Mouse (Mus musculus): ENCODE results near the gene Atxn3.

Gene Atxn3

GRCm38 (mm10) chr12:101899671-101900245, 58.3 kb downstream of the Atxn3 start:
- in situ Hi-C loops (cut with MboI; ENCODE audit: unreplicated experiment in 2 of 2), result loop anchor here (10.0 kb wide), 2 partner anchors 85 to 855 kb away; no protein-coding TSS in a partner anchor

DNA sequence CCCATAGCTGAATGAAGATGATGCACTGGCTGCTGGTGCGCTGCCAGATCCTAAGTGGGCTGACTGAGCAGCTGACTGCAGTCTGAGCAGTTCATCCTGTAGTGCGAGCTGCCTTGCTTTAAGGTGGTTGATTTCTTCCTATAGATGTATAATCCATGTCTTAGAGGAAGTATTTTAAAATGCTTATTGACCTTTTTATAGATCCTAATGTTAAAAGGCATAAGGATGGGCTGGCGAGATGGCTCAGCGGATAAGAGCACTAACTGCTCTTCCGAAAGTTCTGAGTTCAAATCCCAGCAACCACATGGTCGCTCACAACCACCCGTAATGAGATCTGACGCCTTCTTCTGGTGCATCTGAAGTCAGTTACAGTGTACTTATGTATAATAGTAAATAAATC, 59.1 kb downstream of the Atxn3 start:
- in situ Hi-C loops (cut with MboI; ENCODE audit: unreplicated experiment in 2 of 2), result loop anchor here (10.0 kb wide), 2 partner anchors 86 to 854 kb away; no protein-coding TSS in a partner anchor

GRCm38 (mm10) chr12:101897113-101897512, 60.9 kb downstream of the Atxn3 start:
- in situ Hi-C loops (cut with MboI; ENCODE audit: unreplicated experiment in 2 of 2), result loop anchor here (10.0 kb wide), 2 partner anchors 88 to 852 kb away; no protein-coding TSS in a partner anchor

- in situ Hi-C loops (cut with MboI; ENCODE audit: unreplicated experiment in 2 of 2), result loop anchor here (10.0 kb wide), 2 partner anchors 92 to 848 kb away; no protein-coding TSS in a partner anchor
Observed at GRCm38 (mm10) chr12:101893296-101893695, 64.8 kb downstream of the Atxn3 start.

GRCm38 (mm10) chr12:101892832-101893231, 65.2 kb downstream of the Atxn3 start:
- in situ Hi-C loops (cut with MboI; ENCODE audit: unreplicated experiment in 2 of 2), result loop anchor here (10.0 kb wide), 2 partner anchors 92 to 848 kb away; no protein-coding TSS in a partner anchor

- in situ Hi-C loops (cut with MboI; ENCODE audit: unreplicated experiment in 2 of 2), result loop anchor here (10.0 kb wide), 2 partner anchors 94 to 846 kb away; no protein-coding TSS in a partner anchor
Observed at GRCm38 (mm10) chr12:101891066-101891465, 67.0 kb downstream of the Atxn3 start.

DNA sequence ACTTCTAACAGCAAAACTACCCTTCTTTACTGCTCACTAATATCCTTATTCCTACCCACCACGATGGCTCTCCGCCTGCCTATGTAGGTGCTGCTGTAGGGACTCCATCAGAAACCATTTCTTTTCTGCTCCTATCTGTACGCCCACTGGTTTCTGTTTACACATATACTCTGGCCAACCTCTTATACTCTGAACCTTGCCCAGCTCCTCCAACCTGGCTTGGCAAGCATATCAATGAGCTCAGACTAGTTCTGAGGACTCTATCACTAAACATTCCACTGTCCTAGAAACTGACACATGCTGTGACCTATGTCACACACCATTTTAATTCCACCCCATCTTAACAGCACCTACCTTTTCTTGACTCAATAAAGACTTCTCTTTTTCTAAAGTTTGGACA, 68.7 kb downstream of the Atxn3 start:
- in situ Hi-C loops (cut with MboI; ENCODE audit: unreplicated experiment in 2 of 2), result no loop called here

DNA sequence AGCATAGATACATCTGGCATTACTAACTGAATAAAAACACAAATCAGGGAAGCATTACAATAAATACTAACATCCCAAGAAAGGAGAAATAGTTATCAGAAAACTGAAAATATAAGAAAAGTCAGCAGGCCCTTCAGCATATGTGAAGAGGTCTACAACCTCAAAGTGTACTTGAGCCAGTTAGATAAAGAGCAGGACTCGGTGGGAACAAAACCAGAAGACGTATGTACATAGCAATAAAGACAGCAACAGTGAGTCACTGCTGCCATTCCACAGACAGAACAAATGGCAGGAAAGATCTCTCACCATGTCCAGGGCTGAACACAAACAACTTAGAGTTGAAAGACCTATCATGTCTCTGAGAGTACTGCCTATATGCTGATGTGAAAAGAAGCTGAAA, 69.7 kb downstream of the Atxn3 start:
- in situ Hi-C loops (cut with MboI; ENCODE audit: unreplicated experiment in 2 of 2), result no loop called here

DNA sequence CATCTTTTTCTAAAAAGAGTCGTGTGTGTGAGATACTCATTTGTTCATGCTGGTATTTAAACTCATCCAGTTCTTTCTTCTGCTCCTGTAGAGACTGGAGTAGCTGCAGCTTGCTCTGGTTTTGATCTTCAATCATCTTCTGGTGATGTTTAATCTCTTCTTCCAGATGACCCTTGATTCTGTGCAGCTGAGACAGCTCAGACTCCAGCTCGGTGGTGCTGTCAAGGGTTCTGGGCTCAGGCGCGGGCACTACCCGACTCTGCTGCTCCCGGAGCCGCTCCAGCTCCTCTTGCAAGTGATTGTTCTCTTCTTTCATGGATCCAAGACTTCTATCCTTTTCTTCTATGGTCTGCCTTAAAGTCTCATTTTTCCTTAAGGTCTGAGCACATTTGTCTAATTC, 73.1 kb downstream of the Atxn3 start:
- in situ Hi-C loops (cut with MboI; ENCODE audit: unreplicated experiment in 2 of 2), result no loop called here

DNA sequence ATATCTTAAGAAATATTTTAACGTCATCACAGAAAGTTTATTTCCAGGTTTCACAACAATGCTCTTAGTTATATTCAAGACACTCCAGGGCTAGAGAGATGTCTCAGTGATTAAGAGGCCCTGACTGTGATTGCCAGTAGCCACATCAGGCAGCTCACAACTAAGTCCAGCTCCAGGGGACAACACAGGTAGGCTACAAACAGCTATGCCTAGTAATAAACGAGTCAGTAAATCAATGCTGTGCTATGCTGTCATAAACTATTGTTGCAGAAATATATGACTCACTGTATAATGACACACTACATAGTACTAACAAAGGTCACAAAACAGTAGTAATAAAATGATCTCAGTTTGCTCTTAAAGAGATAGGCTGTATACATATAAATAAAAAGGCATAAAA, 81.7 kb downstream of the Atxn3 start:
- in situ Hi-C loops (cut with MboI; ENCODE audit: unreplicated experiment in 2 of 2), result loop anchor here (5.0 to 10.0 kb wide), 3 partner anchors 754 to 942 kb away; no protein-coding TSS in a partner anchor

DNA sequence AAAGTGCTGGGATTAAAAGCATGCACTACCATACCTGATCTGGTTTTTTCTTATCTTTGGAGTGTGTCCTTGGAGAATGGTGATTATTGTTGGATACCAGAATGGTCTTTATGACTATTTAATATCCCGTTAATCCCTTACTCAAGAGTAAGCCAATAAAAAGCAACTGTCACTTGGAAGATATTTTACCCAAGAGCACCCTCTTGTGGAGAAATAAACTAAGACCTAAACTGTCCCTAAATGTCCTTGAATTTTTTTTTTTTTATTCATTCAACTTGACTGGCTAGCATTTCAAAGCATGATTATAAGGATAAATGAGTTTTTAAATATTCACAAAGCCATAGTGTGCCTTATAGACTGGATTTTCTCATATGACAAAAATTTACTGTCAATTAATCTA, 82.9 kb downstream of the Atxn3 start:
- in situ Hi-C loops (cut with MboI; ENCODE audit: unreplicated experiment in 2 of 2), result loop anchor here (5.0 to 10.0 kb wide), 3 partner anchors 753 to 940 kb away; no protein-coding TSS in a partner anchor
